Comparison of ENCODE assay signal across 8 mouse cellular contexts in the genomic region with DNA sequence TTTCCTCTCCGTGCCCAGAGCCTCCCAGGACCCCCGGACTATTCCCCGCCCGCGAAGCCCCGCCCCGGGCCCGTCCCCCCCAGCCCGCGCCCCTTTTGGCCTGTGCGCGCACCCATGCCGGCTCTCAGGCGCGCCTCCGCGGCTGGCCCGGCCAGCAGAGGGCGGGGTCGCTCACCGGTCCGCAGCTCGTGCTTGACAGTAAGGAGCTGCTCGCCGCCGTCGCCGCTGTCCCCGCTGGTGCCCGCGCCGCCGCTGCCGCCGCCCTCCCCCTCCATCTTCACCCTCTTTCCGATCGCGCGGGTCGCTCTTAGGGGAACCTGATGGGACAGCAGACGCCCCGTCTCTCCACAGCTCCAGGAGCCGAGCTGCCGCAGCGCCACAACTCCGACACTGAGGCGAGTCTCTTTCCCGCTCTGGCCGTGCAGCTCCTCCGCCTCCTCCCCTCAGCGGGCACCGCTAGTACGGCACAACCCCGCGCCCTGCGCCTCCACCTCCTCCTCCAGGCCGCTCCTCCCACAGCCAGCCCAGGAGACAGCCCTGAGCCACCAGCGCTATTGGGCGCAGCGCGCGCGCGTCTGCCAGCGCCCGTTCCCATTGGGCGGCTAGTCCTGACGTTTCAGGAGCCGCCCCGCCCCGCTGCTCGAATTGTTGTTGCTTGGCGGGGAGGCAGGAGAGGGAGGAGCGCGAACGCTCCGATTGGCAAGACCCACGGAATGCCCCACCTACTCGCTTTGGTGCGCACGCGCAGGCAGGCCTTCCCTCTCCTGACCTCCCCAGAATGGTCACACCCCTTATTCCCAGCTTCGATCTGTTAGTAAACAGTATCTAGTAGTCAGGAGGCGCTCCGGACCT. TPM values are rescaled to one million over a fixed set of nuclear protein-coding genes. Genes with fewer than 3 reads are reported as not detected.
A peak's percentile ranks its signal among the peaks of the same experiment; 100 is the strongest.
DNase-seq lines count a peak whose midpoint lies in the region; ATAC-seq lines count a peak whose summit lies in the region.

No protein-coding gene starts in this region.

- peak; percentile 99 for ATAC-seq in heart, embryonic 13.5 days (ENCODE audit: extremely low read depth, insufficient number of reproducible peaks, low FRiP score, low TSS enrichment)
- peak; percentile 99 for ATAC-seq in liver, embryonic 12.5 days
- peak; percentile 99 for ATAC-seq in stomach, embryonic 15.5 days (ENCODE audit: insufficient read depth, low FRiP score, low read depth)

- H3K9ac ChIP-seq in heart, embryonic 13.5 days = peak overlapping the region; percentile 86
- H3K9ac ChIP-seq in liver, embryonic 12.5 days = peak overlapping the region; percentile 85
- peak overlapping the region; percentile 52 for H3K9ac ChIP-seq in stomach, embryonic 15.5 days

- H3K4me3 ChIP-seq in brown adipose tissue, adult 24 weeks (ENCODE audit: insufficient read depth, low read depth, low read length) = peak overlapping the region; percentile 85
- H3K4me3 ChIP-seq in heart, embryonic 13.5 days = peak overlapping the region; percentile 67
- H3K4me3 ChIP-seq in liver, embryonic 12.5 days = peak overlapping the region; percentile 71
- H3K4me3 ChIP-seq in stomach, embryonic 15.5 days (replicated peaks) = peak overlapping the region; percentile 88

- H3K27ac ChIP-seq in brown adipose tissue, adult 24 weeks (replicated peaks; ENCODE audit: low read depth, low read length) = peak overlapping the region; percentile 51
- peak overlapping the region; percentile 96 for H3K27ac ChIP-seq in heart, embryonic 13.5 days (replicated peaks)
- peak overlapping the region; percentile 98 for H3K27ac ChIP-seq in liver, embryonic 12.5 days
- H3K27ac ChIP-seq in stomach, embryonic 15.5 days = peak overlapping the region; percentile 98

- H3K4me1 ChIP-seq in brown adipose tissue, adult 24 weeks (ENCODE audit: control insufficient read depth, insufficient read depth, insufficient read length, low read length) = no peaks in the 10 kb centered on the region
- H3K4me1 ChIP-seq in heart, embryonic 13.5 days = peaks cover 19% of the 10 kb centered on the region
- peaks cover 35% of the 10 kb centered on the region for H3K4me1 ChIP-seq in liver, embryonic 12.5 days
- no peaks in the 10 kb centered on the region; the same call in 1 of the 2 replicates for H3K4me1 ChIP-seq in stomach, embryonic 15.5 days

- peak overlapping the region; percentile 93 for H3K4me2 ChIP-seq in heart, embryonic 13.5 days
- peak overlapping the region; percentile 98 for H3K4me2 ChIP-seq in liver, embryonic 12.5 days
- H3K4me2 ChIP-seq in stomach, embryonic 15.5 days = peak overlapping the region; percentile 89

- under 1% methylated on average over 80 of the region's 85 CpGs for WGBS in heart, embryonic 13.5 days
- WGBS in liver, embryonic 12.5 days (ENCODE audit: insufficient replicate concordance) = 1% methylated on average over 81 of the region's 85 CpGs
- WGBS in stomach, embryonic 15.5 days = under 1% methylated on average over 82 of the region's 85 CpGs

- H3K36me3 ChIP-seq in heart, embryonic 13.5 days = no peaks in the 10 kb centered on the region
- no peaks in the 10 kb centered on the region for H3K36me3 ChIP-seq in liver, embryonic 12.5 days
- no peaks in the 10 kb centered on the region for H3K36me3 ChIP-seq in stomach, embryonic 15.5 days

- H3K27me3 ChIP-seq in heart, embryonic 13.5 days (replicated peaks) = no peaks in the 10 kb centered on the region
- no peaks in the 10 kb centered on the region for H3K27me3 ChIP-seq in liver, embryonic 12.5 days (replicated peaks)
- no peaks in the 10 kb centered on the region for H3K27me3 ChIP-seq in stomach, embryonic 15.5 days (replicated peaks)

- no peaks in the 10 kb centered on the region for H3K9me3 ChIP-seq in heart, embryonic 13.5 days
- no peaks in the 10 kb centered on the region for H3K9me3 ChIP-seq in liver, embryonic 12.5 days (replicated peaks)
- no peaks in the 10 kb centered on the region for H3K9me3 ChIP-seq in stomach, embryonic 15.5 days

- peak; percentile 99 for DNase-seq in CD4-positive, CD25-positive, alpha-beta regulatory T cell, adult 2 months (ENCODE audit: low read depth, low spot score)
- peak; percentile 91 for DNase-seq in fat pad, adult 2 months (ENCODE audit: extremely low read depth, low read depth, low spot score)
- peak; percentile 100 for DNase-seq in kidney, postnatal 10 days
- DNase-seq in natural killer cell, adult 2 months (ENCODE audit: low spot score in 2 of 2) = peak; percentile 99

RNA-seq across cellular contexts. Expression of gene Rps6ka5, which starts 2.0 kb away (rescaled TPM):
- 4.5 and 9.4 TPM in 2 replicates for polyA plus RNA-seq in brown adipose tissue, adult 24 weeks (2012; ENCODE audit: insufficient read depth, insufficient read length, missing spikeins)
- polyA plus RNA-seq in heart, embryonic 13.5 days (2015; fragmentation: Nextera tagmentation; extraction: Ambion mirVana) = 3.9 and 4.6 TPM in 2 replicates
- polyA plus RNA-seq in liver, embryonic 12.5 days (2016; fragmentation: Nextera tagmentation; extraction: Ambion mirVana) = 2.2 and 2.5 TPM in 2 replicates
- 3.6 and 4.2 TPM in 2 replicates for polyA plus RNA-seq in stomach, embryonic 15.5 days (2015; fragmentation: Nextera tagmentation; extraction: Ambion mirVana)

RNA-seq across cellular contexts. Expression of gene Dglucy, which starts 54.0 kb away (rescaled TPM):
- polyA plus RNA-seq in brown adipose tissue, adult 24 weeks (2012; ENCODE audit: insufficient read depth, insufficient read length, missing spikeins) = 16.4 and 18.9 TPM in 2 replicates
- 2.7 and 4.1 TPM in 2 replicates for polyA plus RNA-seq in heart, embryonic 13.5 days (2015; fragmentation: Nextera tagmentation; extraction: Ambion mirVana)
- polyA plus RNA-seq in liver, embryonic 12.5 days (2016; fragmentation: Nextera tagmentation; extraction: Ambion mirVana) = 0.64 and 0.90 TPM in 2 replicates
- 4.1 and 5.0 TPM in 2 replicates for polyA plus RNA-seq in stomach, embryonic 15.5 days (2015; fragmentation: Nextera tagmentation; extraction: Ambion mirVana)

Comparison
In these comparisons a context has a peak if more than half of its experiments do, and no peak if none do; other contexts are left out.
1. Peak in every context shown above with its lines: DNase-seq, ATAC-seq, H3K4me3 ChIP-seq and H3K27ac ChIP-seq.